Mouse (Mus musculus) neural tube, embryonic 14.5 days (tissue): ENCODE data around the gene Aloxe3. TPM values are rescaled to one million over a fixed set of nuclear protein-coding genes. Genes with fewer than 3 reads are reported as not detected.

Experiments used
- ATAC-seq: fragments of 200-750 bp; cut with Nextera tagmentation; 2 replicates; pipeline ENCODE4 v1.8.0; 2017; ENCODE audit warnings: low read depth, mild to moderate bottlenecking, moderate TSS enrichment, moderate library complexity
- H3K27ac ChIP-seq: fragments of 300-500 bp; sonication (generic); 2 replicates; pipeline ENCODE4 v1.5.1; 2014; ENCODE audit warnings: low read depth, mild to moderate bottlenecking, control low read depth, low read length, moderate library complexity, mixed read lengths
- H3K27me3 ChIP-seq: fragments of 300-500 bp; sonication (generic); 2 replicates; pipeline ENCODE4 v1.6.1; 2014; ENCODE audit warnings: low read length; ENCODE audit not compliant: control insufficient read depth, insufficient read depth
- H3K36me3 ChIP-seq: fragments of 300-500 bp; sonication (generic); 2 replicates; pipeline ENCODE4 v1.6.1; 2014; ENCODE audit warnings: low read length, mixed read lengths; ENCODE audit not compliant: control insufficient read depth, insufficient read depth
- H3K4me1 ChIP-seq: fragments of 300-500 bp; sonication (generic); 2 replicates; pipeline ENCODE4 v1.6.1; 2014; ENCODE audit warnings: low read length; ENCODE audit not compliant: control insufficient read depth, insufficient read depth
- H3K4me2 ChIP-seq: fragments of 300-500 bp; sonication (generic); 2 replicates; pipeline ENCODE4 v1.6.1; 2014; ENCODE audit warnings: mild to moderate bottlenecking, low read depth, low read length, control low read depth
- H3K4me3 ChIP-seq: fragments of 300-500 bp; sonication (generic); 2 replicates; pipeline ENCODE4 v1.5.1; 2014; ENCODE audit warnings: low read depth, low read length, control low read depth, mixed read lengths
- H3K9ac ChIP-seq: fragments of 300-500 bp; sonication (generic); replicated peaks from 2 replicates; pipeline ENCODE4 v1.6.1; 2014; ENCODE audit warnings: low read depth, mild to moderate bottlenecking, control low read depth, low read length, mixed read lengths
- H3K9me3 ChIP-seq: fragments of 300-500 bp; sonication (generic); 2 replicates; pipeline ENCODE4 v1.6.1; 2016; ENCODE audit warnings: low read length; ENCODE audit not compliant: control insufficient read depth
- WGBS: fragments of 180-500 bp; shearing (Covaris S2); extraction: QIAGEN DNeasy Blood & Tissue Kit; methylation state at CpG from one replicate; pipeline ENCODE4 v1.1.7; 2014; 5-methylcytosine and 5-hydroxymethylcytosine counted together
- polyA plus RNA-seq: library from polyadenylated mRNA; unstranded; fragments of >200 nt; fragmentation: Nextera tagmentation; extraction: Ambion mirVana; gene quantifications from 2 replicates; pipeline ENCODE4 v1.2.1, GENCODE M21; 2014

Aloxe3 gene
- polyA plus RNA-seq, 1 experiment from 2014 or later: 5.0 TPM

DNA sequence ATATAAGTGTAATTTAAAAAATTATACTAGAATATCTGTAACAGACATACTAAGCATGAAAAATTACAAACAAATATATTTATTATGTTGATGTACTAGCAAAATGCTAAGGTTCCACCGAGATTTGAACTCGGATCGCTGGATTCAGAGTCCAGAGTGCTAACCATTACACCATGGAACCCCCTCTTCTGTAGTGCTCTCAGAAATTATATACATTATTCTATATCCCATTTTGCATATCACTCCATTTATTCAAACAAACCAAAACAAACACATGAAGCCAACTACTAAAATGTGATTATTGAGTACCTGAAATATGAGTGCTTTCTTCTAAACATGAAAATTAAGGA, 1.2 kb upstream of the Aloxe3 start:
- no peaks in the 10 kb centered on the region for H3K36me3 ChIP-seq
- no peaks in the 10 kb centered on the region for H3K9me3 ChIP-seq
- WGBS: 0% methylated on average over 3 of the region's 3 CpGs
- H3K27ac ChIP-seq: no peak overlapping the region
- H3K4me2 ChIP-seq: no peak overlapping the region; the same call in 1 of the 2 replicates
- H3K9ac ChIP-seq: no peak overlapping the region
- H3K4me3 ChIP-seq: peak overlapping the region; percentile 66
- H3K27me3 ChIP-seq: peaks cover 9% of the 10 kb centered on the region; the same call in 1 of the 2 replicates
- ATAC-seq: peak; percentile 70
- H3K4me1 ChIP-seq: peaks cover 12% of the 10 kb centered on the region

DNA sequence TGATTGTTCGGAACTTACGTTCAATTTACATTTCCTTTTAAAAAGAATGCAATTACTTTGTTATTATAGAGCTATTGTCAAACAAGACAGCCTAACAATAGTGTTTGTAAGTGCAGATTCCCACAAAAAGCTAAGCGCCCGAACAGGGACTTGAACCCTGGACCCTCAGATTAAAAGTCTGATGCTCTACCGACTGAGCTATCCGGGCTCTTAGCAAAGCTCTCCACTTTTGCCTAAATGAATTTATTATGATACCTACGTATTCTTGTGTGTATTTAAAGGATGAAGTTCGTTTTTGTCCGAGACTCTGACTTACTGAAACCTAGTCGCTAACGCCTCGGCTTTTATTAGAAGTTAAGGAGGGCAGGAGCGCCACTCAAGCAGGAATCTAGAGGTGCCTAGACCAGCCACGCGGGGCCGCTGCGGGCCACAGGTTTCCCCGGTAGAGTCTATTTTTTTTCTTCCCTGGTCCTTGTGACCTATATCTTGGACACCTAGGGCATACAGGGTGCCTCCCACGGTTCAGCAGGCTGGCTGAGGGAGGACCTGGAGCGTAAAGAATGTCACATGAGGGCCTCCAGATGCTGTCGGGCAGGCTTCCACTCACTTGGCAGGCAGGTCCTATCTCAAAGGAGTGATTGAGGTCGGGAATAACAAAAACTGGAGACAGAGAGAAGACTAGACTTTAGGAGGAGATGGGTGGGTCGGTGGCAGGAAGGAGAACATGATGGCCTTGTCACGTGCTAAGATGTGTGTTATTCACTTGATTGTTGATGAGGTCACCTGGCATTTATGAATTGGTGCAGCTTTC, 450 bp upstream of the Aloxe3 start:
- peak; percentile 63 for ATAC-seq
- Histone ChIP-seq H3K36me3 (no peaks in the 10 kb centered on the region), H3K4me1 (peaks cover 8% of the 10 kb centered on the region; the same call in 1 of the 2 replicates), H3K4me2 (peak overlapping the region; percentile 74), H3K9ac (peak overlapping the region; percentile 48), H3K27me3 (peaks cover 9% of the 10 kb centered on the region; the same call in 1 of the 2 replicates), H3K4me3 (peak overlapping the region; percentile 45), H3K9me3 (no peaks in the 10 kb centered on the region), H3K27ac (peak overlapping the region; percentile 52)
- WGBS: under 1% methylated on average over 24 of the region's 24 CpGs

DNA sequence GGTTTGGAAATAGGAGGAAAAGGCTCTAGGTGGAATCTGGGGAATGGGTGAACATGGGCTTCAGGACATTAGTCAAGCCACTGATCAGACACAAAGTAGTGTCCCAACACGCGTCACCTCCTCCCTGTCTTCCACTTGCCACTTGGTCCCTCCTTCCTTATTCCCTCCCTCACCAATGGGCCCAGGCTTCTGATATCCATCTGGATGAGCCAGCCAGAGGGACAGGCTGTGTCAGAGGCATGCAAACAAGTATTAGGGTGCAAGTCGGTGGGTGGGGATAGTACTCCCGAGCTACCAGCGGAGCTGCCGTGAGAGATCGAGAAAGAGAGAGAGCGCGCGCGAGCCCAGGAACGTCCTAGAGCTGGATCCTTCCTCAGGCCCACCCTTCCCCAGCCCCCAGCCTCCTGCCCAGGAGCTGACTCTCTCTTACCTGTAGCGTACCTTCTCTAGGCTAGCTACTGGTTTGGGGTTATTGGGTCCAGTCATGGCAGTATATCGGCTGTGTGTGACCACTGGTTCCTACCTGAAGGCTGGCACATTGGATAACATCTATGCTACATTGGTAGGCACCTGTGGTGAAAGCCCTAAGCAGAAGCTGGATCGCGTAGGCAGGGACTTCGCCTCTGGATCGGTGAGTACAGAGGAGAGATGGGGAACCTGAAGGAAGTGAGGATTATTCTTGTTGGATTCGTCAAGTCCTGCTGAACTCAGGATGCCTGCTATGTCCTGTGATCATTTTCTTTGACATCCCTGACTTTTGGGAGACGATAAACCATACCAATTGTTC, 416 bp downstream of the Aloxe3 start:
- 12% methylated on average over 20 of the region's 20 CpGs for WGBS
- peak overlapping the region; percentile 45 for H3K4me3 ChIP-seq
- peak overlapping the region; percentile 48; the same call in 1 of the 2 replicates for H3K9ac ChIP-seq
- peaks cover 8% of the 10 kb centered on the region; the same call in 1 of the 2 replicates for H3K4me1 ChIP-seq
- peak overlapping the region; percentile 74 for H3K4me2 ChIP-seq
- peak overlapping the region; percentile 16; the same call in 1 of the 2 replicates for H3K27ac ChIP-seq
- no peaks in the 10 kb centered on the region for H3K9me3 ChIP-seq
- H3K27me3 ChIP-seq: 0 out of 2 replicates have a peak, but pooled peaks cover 7% of the 10 kb centered on the region
- H3K36me3 ChIP-seq: no peaks in the 10 kb centered on the region
- ATAC-seq: no peak

DNA sequence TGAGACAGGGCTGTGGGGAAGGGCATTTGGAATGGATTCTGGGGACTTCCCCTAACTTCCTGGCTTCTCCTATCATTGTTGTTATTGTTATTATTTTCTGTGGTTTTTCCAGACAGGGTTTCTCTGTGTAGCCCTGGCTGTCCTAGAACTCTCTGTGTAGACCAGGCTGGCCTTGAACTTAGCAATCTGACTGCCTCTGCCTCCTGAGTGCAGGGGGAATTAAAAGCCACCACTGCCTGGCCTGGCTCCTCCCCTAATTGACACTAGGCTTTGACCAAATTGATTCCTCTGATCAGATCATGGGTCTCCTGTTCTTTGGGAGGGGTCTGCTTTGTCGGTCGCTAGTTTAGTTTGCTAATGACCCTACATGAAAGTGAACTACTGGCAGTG, 1.0 kb downstream of the Aloxe3 start:
- Histone ChIP-seq H3K9me3 (no peaks in the 10 kb centered on the region), H3K4me2 (peak overlapping the region; percentile 74), H3K4me1 (0 out of 2 replicates have a peak, but pooled peaks cover 5% of the 10 kb centered on the region), H3K27ac (no peak overlapping the region), H3K4me3 (no peak overlapping the region), H3K9ac (no peak overlapping the region), H3K27me3 (0 out of 2 replicates have a peak, but pooled peaks cover 2% of the 10 kb centered on the region), H3K36me3 (no peaks in the 10 kb centered on the region)
- no peak for ATAC-seq
- WGBS: 59% methylated on average over 2 of the region's 2 CpGs

DNA sequence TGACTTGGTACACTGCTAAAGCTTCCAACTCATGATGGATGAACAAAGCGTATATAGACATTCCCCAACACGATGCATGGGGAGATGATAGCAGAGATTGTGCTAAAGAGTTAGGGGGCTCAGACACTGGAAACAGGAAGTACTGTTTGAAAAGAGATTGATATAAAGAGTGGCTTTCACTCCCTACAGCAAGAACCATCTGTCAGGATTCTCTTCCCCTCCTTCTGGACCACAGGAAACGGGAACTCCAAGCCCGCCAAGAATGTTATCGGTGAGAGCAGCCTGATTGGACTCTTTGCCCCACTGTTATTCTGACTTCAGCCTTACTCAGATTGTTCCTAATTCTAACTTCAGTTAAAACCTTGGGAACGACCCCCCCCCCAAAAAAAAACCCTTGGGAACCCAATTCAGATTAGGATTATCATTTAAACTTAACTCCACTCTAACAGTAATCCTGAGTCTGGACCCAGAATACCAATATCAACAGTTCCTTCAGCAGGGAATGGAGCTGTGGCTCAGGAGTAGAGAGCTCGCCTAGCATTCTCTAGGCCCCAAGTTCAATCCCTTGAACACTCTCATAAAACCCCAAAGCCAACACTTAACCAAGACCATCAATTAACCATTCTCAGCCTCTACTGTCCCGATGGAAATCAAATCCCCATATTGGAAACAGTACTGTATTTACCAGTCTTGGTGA, 2.9 kb downstream of the Aloxe3 start:
- H3K36me3 ChIP-seq: no peaks in the 10 kb centered on the region
- no peak overlapping the region for H3K27ac ChIP-seq
- no peak overlapping the region for H3K4me3 ChIP-seq
- no peak for ATAC-seq
- H3K4me2 ChIP-seq: no peak overlapping the region
- WGBS: 75% methylated on average over 8 of the region's 8 CpGs
- no peaks in the 10 kb centered on the region for H3K27me3 ChIP-seq
- 0 out of 2 replicates have a peak, but pooled peaks cover 5% of the 10 kb centered on the region for H3K4me1 ChIP-seq
- no peak overlapping the region for H3K9ac ChIP-seq
- H3K9me3 ChIP-seq: no peaks in the 10 kb centered on the region

DNA sequence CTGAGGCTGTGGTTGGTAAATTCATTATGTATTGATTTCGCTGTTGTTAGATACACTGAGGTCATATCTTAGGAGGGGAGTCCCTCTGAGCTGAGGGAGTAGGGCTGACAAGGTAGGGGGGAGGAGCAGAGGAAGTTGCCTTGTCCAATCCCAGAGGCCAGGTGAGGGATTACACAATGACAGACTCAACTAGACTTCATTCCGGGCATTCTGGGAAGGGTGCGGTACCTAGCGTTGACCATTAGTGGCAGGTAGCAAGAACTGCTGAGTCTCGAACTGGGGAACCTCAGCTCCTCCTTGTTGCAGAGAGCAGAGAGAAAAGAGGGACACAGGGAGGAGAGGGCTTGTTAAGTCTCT, 7.8 kb downstream of the Aloxe3 start:
- WGBS: 13% methylated on average over 5 of the region's 5 CpGs
- Histone ChIP-seq H3K36me3 (no peaks in the 10 kb centered on the region), H3K9ac (no peak overlapping the region), H3K27me3 (no peaks in the 10 kb centered on the region), H3K9me3 (no peaks in the 10 kb centered on the region), H3K4me1 (no peaks in the 10 kb centered on the region), H3K4me2 (peak overlapping the region; percentile 59; the same call in 1 of the 2 replicates), H3K4me3 (peak overlapping the region; percentile 39), H3K27ac (no peak overlapping the region)
- ATAC-seq: 0 out of 2 replicates have a peak, but pooled peaks have one; percentile 8

DNA sequence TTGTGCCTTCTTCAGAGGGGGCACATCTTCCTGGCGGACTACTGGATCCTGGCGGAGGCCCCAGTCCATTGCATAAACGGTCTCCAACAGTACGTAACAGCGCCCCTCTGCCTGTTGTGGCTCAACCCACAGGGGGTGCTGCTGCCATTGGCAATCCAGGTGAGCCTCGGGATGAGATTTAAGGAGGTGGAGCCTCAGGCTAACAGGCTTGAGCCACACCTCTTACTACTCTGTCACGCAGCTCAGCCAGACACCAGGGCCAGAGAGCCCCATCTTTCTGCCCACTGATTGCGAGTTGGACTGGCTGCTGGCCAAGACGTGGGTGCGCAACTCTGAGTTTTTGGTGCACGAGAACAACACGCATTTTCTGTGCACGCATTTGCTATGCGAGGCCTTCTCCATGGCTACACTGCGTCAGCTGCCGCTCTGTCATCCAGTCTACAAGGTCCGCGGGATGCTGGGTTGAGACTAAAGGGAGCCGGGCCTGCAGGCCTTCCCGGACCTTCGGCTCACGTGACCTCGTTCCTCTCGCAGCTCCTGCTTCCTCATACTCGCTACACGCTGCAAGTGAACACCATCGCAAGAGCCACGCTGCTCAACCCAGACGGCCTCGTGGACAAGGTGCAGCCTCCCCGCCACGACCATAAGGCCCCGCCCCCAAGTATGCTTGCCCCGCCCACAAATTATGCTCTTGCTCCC, 8.4 kb downstream of the Aloxe3 start:
- H3K9me3 ChIP-seq: no peaks in the 10 kb centered on the region
- H3K9ac ChIP-seq: peak overlapping the region; percentile 47
- H3K36me3 ChIP-seq: no peaks in the 10 kb centered on the region
- H3K27ac ChIP-seq: 0 out of 2 replicates have a peak overlapping the region, but pooled peaks have one; percentile 5
- H3K4me2 ChIP-seq: peak overlapping the region; percentile 59
- no peaks in the 10 kb centered on the region for H3K4me1 ChIP-seq
- peak overlapping the region; percentile 39 for H3K4me3 ChIP-seq
- 2% methylated on average over 34 of the region's 34 CpGs for WGBS
- peak; percentile 68 for ATAC-seq
- no peaks in the 10 kb centered on the region for H3K27me3 ChIP-seq

DNA sequence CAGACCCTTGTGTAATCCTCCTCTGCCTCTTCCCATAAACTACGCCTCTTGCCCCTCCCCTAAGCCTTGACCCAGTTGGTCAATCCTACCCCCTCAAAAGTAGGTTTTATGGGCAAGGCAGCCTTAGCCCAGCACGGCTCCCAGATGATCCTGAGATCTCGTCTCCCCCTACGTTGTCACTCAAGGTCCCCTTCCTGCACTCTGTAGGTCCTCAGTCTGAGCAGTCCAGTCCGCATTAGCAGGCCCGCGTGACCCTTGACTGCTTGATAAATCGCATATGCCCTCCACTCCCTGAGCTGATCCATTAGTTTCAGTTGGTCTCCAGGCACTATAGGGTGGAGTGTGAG, 8.9 kb downstream of the Aloxe3 start:
- Histone ChIP-seq H3K4me2 (peak overlapping the region; percentile 59), H3K4me1 (no peaks in the 10 kb centered on the region), H3K9ac (no peak overlapping the region; the same call in 1 of the 2 replicates), H3K36me3 (no peaks in the 10 kb centered on the region), H3K4me3 (peak overlapping the region; percentile 39), H3K9me3 (no peaks in the 10 kb centered on the region), H3K27me3 (no peaks in the 10 kb centered on the region), H3K27ac (no peak overlapping the region)
- WGBS: 29% methylated on average over 8 of the region's 8 CpGs
- ATAC-seq: peak; percentile 25; the same call in 1 of the 2 replicates
